Mouse (Mus musculus) embryonic facial prominence, embryonic 13.5 days (tissue): Measurements from ENCODE around the gene Ano9. TPM values are rescaled to one million over a fixed set of nuclear protein-coding genes. Genes with fewer than 3 reads are reported as not detected.

Experiments used
- ATAC-seq: fragments of 200-750 bp; cut with Nextera tagmentation; 2 replicates; pipeline ENCODE4 v1.8.0; 2017; ENCODE audit warnings: low read depth; ENCODE audit not compliant: insufficient number of reproducible peaks, insufficient read depth, low FRiP score, low TSS enrichment
- H3K27ac ChIP-seq: fragments of 300-500 bp; sonication (generic); 2 replicates; pipeline ENCODE4 v1.5.1; 2015; ENCODE audit warnings: moderate library complexity, mild to moderate bottlenecking, inconsistent platforms
- H3K27me3 ChIP-seq: fragments of 300-500 bp; sonication (generic); 2 replicates; pipeline ENCODE4 v1.6.1; 2015; ENCODE audit warnings: mild to moderate bottlenecking, inconsistent platforms
- H3K36me3 ChIP-seq: fragments of 300-500 bp; sonication (generic); 2 replicates; pipeline ENCODE4 v1.6.1; 2015; ENCODE audit warnings: mild to moderate bottlenecking, inconsistent platforms
- H3K4me1 ChIP-seq: fragments of 300-500 bp; sonication (generic); 2 replicates; pipeline ENCODE4 v1.6.1; 2015; ENCODE audit warnings: inconsistent platforms
- H3K4me2 ChIP-seq: fragments of 300-500 bp; sonication (generic); 2 replicates; pipeline ENCODE4 v1.6.1; 2015; ENCODE audit warnings: moderate library complexity, mild to moderate bottlenecking, inconsistent platforms
- H3K4me3 ChIP-seq: fragments of 300-500 bp; sonication (generic); 2 replicates; pipeline ENCODE4 v1.5.1; 2015; ENCODE audit warnings: mild to moderate bottlenecking, inconsistent platforms
- H3K9ac ChIP-seq: fragments of 300-500 bp; sonication (generic); 2 replicates; pipeline ENCODE4 v1.6.1; 2015; ENCODE audit warnings: mild to moderate bottlenecking, inconsistent platforms
- H3K9me3 ChIP-seq: fragments of 300-500 bp; sonication (generic); 2 replicates; pipeline ENCODE4 v1.6.1; 2016; ENCODE audit warnings: inconsistent platforms
- WGBS: fragments of 180-500 bp; shearing (Covaris S2); methylation state at CpG from one replicate; pipeline ENCODE4 v1.1.7; 2015; ENCODE audit warnings: mixed read lengths; 5-methylcytosine and 5-hydroxymethylcytosine counted together
- polyA plus RNA-seq: library from polyadenylated mRNA; unstranded; fragments of >200 nt; fragmentation: Nextera tagmentation; extraction: Ambion mirVana; gene quantifications from 2 replicates; pipeline ENCODE4 v1.2.1, GENCODE M21; 2015

The Ano9 gene
- polyA plus RNA-seq, 1 experiment from 2014 or later, result 5.2 TPM

GRCm38 (mm10) chr7:141131904-141132755, 14.5 kb upstream of the Ano9 start:
- Histone ChIP-seq H3K36me3 (peaks cover 26% of the 10 kb centered on the region), H3K27me3 (no peaks in the 10 kb centered on the region), H3K4me3 (peak overlapping the region; percentile 94), H3K9me3 (no peaks in the 10 kb centered on the region), H3K4me1 (peaks cover 19% of the 10 kb centered on the region), H3K4me2 (peak overlapping the region; percentile 89), H3K27ac (0 out of 2 replicates have a peak overlapping the region, but pooled peaks have one; percentile 5), H3K9ac (peak overlapping the region; percentile 96)
- no peak for ATAC-seq
- 53% methylated on average over 12 of the region's 12 CpGs for whole genome bisulfite sequencing

GRCm38 (mm10) chr7:141131024-141131820, 13.6 kb upstream of the Ano9 start:
- WGBS, result under 1% methylated on average over 59 of the region's 59 CpGs
- peak; percentile 96 for ATAC-seq
- Histone ChIP-seq H3K9me3 (no peaks in the 10 kb centered on the region), H3K27me3 (no peaks in the 10 kb centered on the region), H3K4me2 (peak overlapping the region; percentile 89), H3K4me3 (peak overlapping the region; percentile 94), H3K4me1 (peaks cover 19% of the 10 kb centered on the region), H3K36me3 (peaks cover 17% of the 10 kb centered on the region), H3K9ac (peak overlapping the region; percentile 96), H3K27ac (no peak overlapping the region; the same call in 1 of the 2 replicates)

- Histone ChIP-seq H3K9ac (peak overlapping the region; percentile 82), H3K27ac (peak overlapping the region; percentile 89), H3K4me1 (peaks cover 5% of the 10 kb centered on the region), H3K4me2 (peak overlapping the region; percentile 73), H3K27me3 (no peaks in the 10 kb centered on the region), H3K36me3 (no peaks in the 10 kb centered on the region), H3K4me3 (peak overlapping the region; percentile 63), H3K9me3 (no peaks in the 10 kb centered on the region)
- WGBS, result 2% methylated on average over 15 of the region's 15 CpGs
- 0 out of 2 replicates have a peak, but pooled peaks have one; percentile 11 for ATAC-seq
These were observed 5.9 kb upstream of the Ano9 start for GRCm38 (mm10) chr7:141123517-141123856.

GRCm38 (mm10) chr7:141122689-141123516, 5.3 kb upstream of the Ano9 start:
- Histone ChIP-seq H3K9ac (peak overlapping the region; percentile 82), H3K27ac (peak overlapping the region; percentile 89), H3K27me3 (no peaks in the 10 kb centered on the region; the same call in 1 of the 2 replicates), H3K4me2 (peak overlapping the region; percentile 73), H3K4me1 (peaks cover 5% of the 10 kb centered on the region), H3K4me3 (peak overlapping the region; percentile 63), H3K36me3 (no peaks in the 10 kb centered on the region), H3K9me3 (no peaks in the 10 kb centered on the region)
- WGBS, result 2% methylated on average over 29 of the region's 29 CpGs
- ATAC-seq, result peak; percentile 94

- Histone ChIP-seq H3K4me2 (peak within 1 kb of the TSS; percentile 73), H3K4me1 (peaks cover 5% of the 10 kb centered on the region), H3K36me3 (no peaks in the 10 kb centered on the region), H3K27ac (peak within 1 kb of the TSS; percentile 89), H3K9ac (peak within 1 kb of the TSS; percentile 82), H3K27me3 (peaks cover 5% of the 10 kb centered on the region; the same call in 1 of the 2 replicates), H3K9me3 (no peaks in the 10 kb centered on the region), H3K4me3 (peak within 1 kb of the TSS; percentile 63)
- ATAC-seq, result no peak
- WGBS, result 44% methylated on average over 14 of the region's 14 CpGs
These were observed 4.6 kb upstream of the Ano9 start, which contains the start of gene Ptdss2 for GRCm38 (mm10) chr7:141122245-141122644. Gene Ptdss2, plus strand, starts transcription at chr7:141122382.

GRCm38 (mm10) chr7:141121051-141121531, 3.5 kb upstream of the Ano9 start:
- no peak overlapping the region for H3K9ac ChIP-seq
- no peak for ATAC-seq
- H3K27ac ChIP-seq, result no peak overlapping the region
- peaks cover 11% of the 10 kb centered on the region for H3K27me3 ChIP-seq
- no peak overlapping the region for H3K4me2 ChIP-seq
- no peaks in the 10 kb centered on the region for H3K36me3 ChIP-seq
- H3K4me3 ChIP-seq, result no peak overlapping the region
- peaks cover 5% of the 10 kb centered on the region for H3K4me1 ChIP-seq
- no peaks in the 10 kb centered on the region for H3K9me3 ChIP-seq
- WGBS, result 73% methylated on average over 5 of the region's 5 CpGs

- Histone ChIP-seq H3K27me3 (peaks cover 14% of the 10 kb centered on the region), H3K4me3 (no peak overlapping the region), H3K9me3 (no peaks in the 10 kb centered on the region), H3K9ac (no peak overlapping the region), H3K4me1 (peaks cover 5% of the 10 kb centered on the region), H3K36me3 (no peaks in the 10 kb centered on the region), H3K27ac (no peak overlapping the region), H3K4me2 (no peak overlapping the region)
- WGBS, result 87% methylated on average over 3 of the region's 3 CpGs
- ATAC-seq, result no peak
These were observed 3.0 kb upstream of the Ano9 start for GRCm38 (mm10) chr7:141120605-141121004.

- no peak overlapping the region for H3K4me2 ChIP-seq
- H3K4me3 ChIP-seq, result no peak overlapping the region
- no peaks in the 10 kb centered on the region for H3K36me3 ChIP-seq
- peaks cover 14% of the 10 kb centered on the region for H3K27me3 ChIP-seq
- ATAC-seq, result no peak
- no peak overlapping the region for H3K27ac ChIP-seq
- H3K9me3 ChIP-seq, result no peaks in the 10 kb centered on the region
- H3K9ac ChIP-seq, result no peak overlapping the region
- 70% methylated on average over 3 of the region's 3 CpGs for WGBS
- peaks cover 5% of the 10 kb centered on the region for H3K4me1 ChIP-seq
These were observed 1.9 kb upstream of the Ano9 start for GRCm38 (mm10) chr7:141119487-141119886.

- ATAC-seq, result no peak
- no peak overlapping the region for H3K4me2 ChIP-seq
- H3K27me3 ChIP-seq, result peaks cover 14% of the 10 kb centered on the region
- H3K27ac ChIP-seq, result no peak overlapping the region
- H3K4me1 ChIP-seq, result no peaks in the 10 kb centered on the region
- no peaks in the 10 kb centered on the region for H3K36me3 ChIP-seq
- 83% methylated on average over 9 of the region's 9 CpGs for WGBS
- no peak overlapping the region for H3K9ac ChIP-seq
- H3K9me3 ChIP-seq, result no peaks in the 10 kb centered on the region
- H3K4me3 ChIP-seq, result no peak overlapping the region
These were observed 1.7 kb downstream of the Ano9 start for GRCm38 (mm10) chr7:141115874-141116273.

- Histone ChIP-seq H3K9ac (no peak overlapping the region), H3K4me1 (peaks cover 11% of the 10 kb centered on the region), H3K27me3 (peaks cover 43% of the 10 kb centered on the region), H3K4me2 (no peak overlapping the region), H3K4me3 (no peak overlapping the region), H3K9me3 (no peaks in the 10 kb centered on the region), H3K36me3 (no peaks in the 10 kb centered on the region), H3K27ac (no peak overlapping the region)
- no peak for ATAC-seq
- WGBS, result 69% methylated on average over 3 of the region's 3 CpGs
These were observed 14.4 kb downstream of the Ano9 start for GRCm38 (mm10) chr7:141103161-141103560.
